Mouse (Mus musculus) lung, embryonic 16.5 days (tissue): Measurements from ENCODE around the gene Rora. TPM values are rescaled to one million over a fixed set of nuclear protein-coding genes. Genes with fewer than 3 reads are reported as not detected.

Source experiments
- ATAC-seq: fragments of 200-750 bp; cut with Nextera tagmentation; 2 replicates; pipeline ENCODE4 v1.8.0; 2017; ENCODE audit warnings: low read depth, mild to moderate bottlenecking, moderate library complexity
- H3K27ac ChIP-seq: fragments of 300-500 bp; sonication (generic); 2 replicates; pipeline ENCODE4 v1.5.1; 2014; ENCODE audit warnings: mild to moderate bottlenecking, control low read depth, low read length
- H3K27me3 ChIP-seq: fragments of 300-500 bp; sonication (generic); 2 replicates; pipeline ENCODE4 v1.6.1; 2014; ENCODE audit warnings: low read depth, low read length, mixed read lengths; ENCODE audit not compliant: control insufficient read depth, insufficient read depth
- H3K36me3 ChIP-seq: fragments of 300-500 bp; sonication (generic); 2 replicates; pipeline ENCODE4 v1.6.1; 2014; ENCODE audit warnings: low read length; ENCODE audit not compliant: control insufficient read depth, insufficient read depth
- H3K4me1 ChIP-seq: fragments of 300-500 bp; sonication (generic); replicated peaks from 2 replicates; pipeline ENCODE4 v1.6.1; 2014; ENCODE audit warnings: low read length, mixed read lengths; ENCODE audit not compliant: control insufficient read depth, insufficient read depth
- H3K4me2 ChIP-seq: fragments of 300-500 bp; sonication (generic); 2 replicates; pipeline ENCODE4 v1.6.1; 2014; ENCODE audit warnings: low read depth, low read length, control low read depth
- H3K4me3 ChIP-seq: fragments of 300-500 bp; sonication (generic); 2 replicates; pipeline ENCODE4 v1.5.1; 2014; ENCODE audit warnings: mild to moderate bottlenecking, low read length, control low read depth
- H3K9ac ChIP-seq: fragments of 300-500 bp; sonication (generic); 2 replicates; pipeline ENCODE4 v1.6.1; 2014; ENCODE audit warnings: low read length, control low read depth
- H3K9me3 ChIP-seq: fragments of 300-500 bp; sonication (generic); 2 replicates; pipeline ENCODE4 v1.6.1; 2016; ENCODE audit warnings: low read length; ENCODE audit not compliant: control insufficient read depth
- WGBS: fragments of 180-500 bp; shearing (Covaris S2); extraction: QIAGEN DNeasy Blood & Tissue Kit; methylation state at CpG from one replicate; pipeline ENCODE4 v1.1.7; 2014; 5-methylcytosine and 5-hydroxymethylcytosine counted together
- polyA plus RNA-seq: library from polyadenylated mRNA; unstranded; fragments of >200 nt; fragmentation: Nextera tagmentation; extraction: Ambion mirVana; gene quantifications from 2 replicates; pipeline ENCODE4 v1.2.1, GENCODE M21; 2015

Gene Rora
- polyA plus RNA-seq, 1 experiment from 2014 or later = 8.4 TPM

DNA sequence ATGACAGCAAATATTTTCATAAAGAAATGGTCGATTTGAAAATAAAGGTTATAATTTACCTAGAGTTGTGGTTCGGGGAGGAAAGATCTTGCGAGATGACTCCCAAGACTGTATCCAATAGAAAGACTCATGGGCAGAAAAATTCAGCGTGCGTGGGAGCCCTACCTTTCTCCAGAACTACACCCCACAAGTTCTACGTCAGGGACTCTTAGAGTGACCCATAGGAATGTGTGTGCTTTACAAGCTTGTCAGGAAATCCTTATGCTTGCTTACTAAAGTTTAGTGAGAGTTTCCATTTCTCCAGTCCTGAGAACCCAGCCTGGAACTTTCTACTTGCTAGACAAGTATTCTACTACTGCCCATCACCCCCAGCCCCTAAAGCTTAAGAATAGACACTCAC lies 474.7 kb downstream of the Rora start:
- H3K9me3 ChIP-seq = no peaks in the 10 kb centered on the region
- H3K9ac ChIP-seq = no peak overlapping the region
- H3K4me1 ChIP-seq = peaks cover 12% of the 10 kb centered on the region
- 76% methylated on average over 6 of the region's 6 CpGs for WGBS
- peak overlapping the region; percentile 17; the same call in 1 of the 2 replicates for H3K27ac ChIP-seq
- H3K27me3 ChIP-seq = no peaks in the 10 kb centered on the region
- no peak for ATAC-seq
- no peaks in the 10 kb centered on the region for H3K36me3 ChIP-seq
- H3K4me2 ChIP-seq = no peak overlapping the region
- no peak overlapping the region for H3K4me3 ChIP-seq

DNA sequence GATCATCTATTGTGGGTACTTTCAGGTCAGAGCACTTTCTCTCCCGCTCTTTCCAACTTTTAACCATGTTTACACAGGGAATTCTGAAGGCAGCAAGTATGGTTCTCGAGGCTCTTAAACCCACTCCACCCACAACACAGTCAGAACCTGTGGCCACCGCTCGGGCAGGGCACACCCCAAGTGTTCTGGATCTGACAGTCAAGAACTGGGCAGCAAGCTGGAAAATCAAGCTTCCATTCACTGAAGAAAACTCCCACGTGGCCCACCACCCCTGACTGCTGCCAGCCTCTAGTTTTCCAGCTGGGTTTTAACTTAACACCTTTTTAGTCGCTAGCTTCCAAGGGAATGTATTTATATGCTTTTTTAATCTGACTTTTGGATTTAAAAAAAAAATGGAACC lies 479.4 kb downstream of the Rora start:
- Histone ChIP-seq H3K4me2 (no peak overlapping the region), H3K9me3 (no peaks in the 10 kb centered on the region), H3K4me3 (no peak overlapping the region), H3K4me1 (peaks cover 17% of the 10 kb centered on the region), H3K9ac (no peak overlapping the region), H3K36me3 (no peaks in the 10 kb centered on the region), H3K27me3 (no peaks in the 10 kb centered on the region), H3K27ac (peak overlapping the region; percentile 53)
- peak; percentile 55; the same call in 1 of the 2 replicates for ATAC-seq
- 30% methylated on average over 6 of the region's 6 CpGs for whole genome bisulfite sequencing

DNA sequence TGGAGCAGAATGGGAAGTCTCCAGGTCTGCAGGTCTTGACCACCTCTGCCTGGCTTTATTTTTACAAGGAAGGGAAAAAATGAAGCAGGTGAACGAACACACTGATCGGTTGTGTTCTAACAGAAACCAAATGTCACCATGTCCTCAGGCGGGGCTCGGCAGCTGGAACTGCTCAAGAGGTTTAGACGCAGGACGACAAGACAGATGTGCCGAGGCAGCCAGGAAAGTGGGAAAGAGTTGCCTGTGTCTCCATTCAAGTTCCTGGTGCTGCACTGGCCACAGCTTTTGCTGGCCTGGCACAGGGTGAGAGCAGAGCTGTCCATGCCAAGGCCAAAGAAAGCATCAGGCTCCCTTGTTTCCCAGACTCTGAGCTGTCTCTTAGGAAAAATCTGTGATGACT lies 480.1 kb downstream of the Rora start:
- 26% methylated on average over 7 of the region's 7 CpGs for WGBS
- Histone ChIP-seq H3K36me3 (no peaks in the 10 kb centered on the region), H3K27me3 (no peaks in the 10 kb centered on the region), H3K4me2 (no peak overlapping the region; the same call in 1 of the 2 replicates), H3K9ac (no peak overlapping the region), H3K4me3 (no peak overlapping the region), H3K27ac (peak overlapping the region; percentile 53), H3K4me1 (peaks cover 17% of the 10 kb centered on the region), H3K9me3 (no peaks in the 10 kb centered on the region)
- peak; percentile 66 for ATAC-seq

DNA sequence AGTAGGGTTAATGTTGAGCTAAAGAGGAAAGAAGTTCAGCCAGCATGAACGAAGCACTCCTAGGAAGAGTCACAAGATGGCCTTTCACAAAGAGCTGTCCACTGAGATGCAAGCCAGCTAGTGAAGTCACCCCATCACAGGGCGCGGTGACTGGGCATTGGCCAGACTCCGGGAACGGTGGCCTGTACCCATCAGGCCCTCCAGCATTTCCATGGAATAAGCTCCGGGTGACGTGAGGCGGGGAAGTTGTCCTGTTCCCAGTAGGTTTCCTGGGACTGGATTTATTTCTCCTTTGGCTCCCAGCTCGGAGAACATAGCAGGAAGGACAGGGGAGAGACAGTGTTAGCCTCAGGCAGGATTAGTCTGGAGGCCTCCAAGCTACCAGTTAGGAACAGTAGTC lies 481.0 kb downstream of the Rora start:
- H3K27me3 ChIP-seq = no peaks in the 10 kb centered on the region
- no peak overlapping the region for H3K4me2 ChIP-seq
- no peaks in the 10 kb centered on the region for H3K36me3 ChIP-seq
- H3K27ac ChIP-seq = 0 out of 2 replicates have a peak overlapping the region, but pooled peaks have one; percentile 23
- no peak overlapping the region for H3K4me3 ChIP-seq
- H3K4me1 ChIP-seq = peaks cover 17% of the 10 kb centered on the region
- ATAC-seq = no peak
- 81% methylated on average over 9 of the region's 9 CpGs for WGBS
- H3K9ac ChIP-seq = no peak overlapping the region
- no peaks in the 10 kb centered on the region for H3K9me3 ChIP-seq

DNA sequence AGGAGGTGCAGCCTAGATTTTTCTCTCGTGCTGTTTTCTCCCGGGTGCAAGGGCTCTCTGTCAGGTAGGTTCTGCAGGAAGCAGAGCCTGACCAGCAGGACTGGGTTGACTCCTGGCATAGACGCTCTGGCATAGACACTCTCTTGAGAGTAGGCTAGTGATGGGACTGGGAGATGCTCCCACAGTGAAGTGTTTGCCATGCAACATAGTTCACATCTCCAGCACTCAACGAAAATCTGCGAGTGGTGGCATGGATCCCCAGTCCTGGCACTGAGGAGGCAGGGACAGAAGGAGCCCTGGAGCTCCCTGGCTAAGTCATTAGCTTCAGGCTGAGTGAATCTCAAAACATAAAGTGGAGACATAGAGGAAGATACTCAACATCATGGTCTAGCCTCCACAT lies 483.2 kb downstream of the Rora start:
- Histone ChIP-seq H3K4me3 (no peak overlapping the region), H3K27ac (no peak overlapping the region), H3K4me2 (no peak overlapping the region), H3K27me3 (no peaks in the 10 kb centered on the region), H3K4me1 (peaks cover 21% of the 10 kb centered on the region), H3K9ac (no peak overlapping the region), H3K9me3 (no peaks in the 10 kb centered on the region), H3K36me3 (no peaks in the 10 kb centered on the region)
- WGBS = 79% methylated on average over 5 of the region's 5 CpGs
- no peak for ATAC-seq

DNA sequence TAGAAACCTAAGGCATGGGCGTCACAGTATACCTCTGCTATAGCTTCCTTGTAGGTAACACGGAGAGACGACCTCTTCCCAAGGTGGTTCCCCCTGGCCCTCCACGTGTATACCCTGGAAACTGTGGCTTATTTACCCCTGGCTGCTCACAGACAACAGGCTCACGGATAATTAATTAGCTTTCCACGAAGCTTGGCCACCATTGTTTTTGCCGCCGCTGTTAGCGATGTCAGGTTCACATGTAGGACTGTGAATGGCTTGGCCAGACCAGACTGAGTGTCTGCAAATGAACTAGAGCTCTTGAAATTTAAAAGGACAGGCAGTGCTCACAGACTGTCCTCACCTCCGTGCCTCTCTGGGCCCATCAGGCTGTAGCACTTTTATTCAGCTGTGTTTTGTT lies 483.8 kb downstream of the Rora start:
- Histone ChIP-seq H3K27ac (no peak overlapping the region), H3K9ac (no peak overlapping the region), H3K4me3 (no peak overlapping the region), H3K9me3 (no peaks in the 10 kb centered on the region), H3K36me3 (no peaks in the 10 kb centered on the region), H3K4me1 (peaks cover 21% of the 10 kb centered on the region), H3K4me2 (no peak overlapping the region), H3K27me3 (no peaks in the 10 kb centered on the region)
- 65% methylated on average over 10 of the region's 10 CpGs for WGBS
- no peak for ATAC-seq

DNA sequence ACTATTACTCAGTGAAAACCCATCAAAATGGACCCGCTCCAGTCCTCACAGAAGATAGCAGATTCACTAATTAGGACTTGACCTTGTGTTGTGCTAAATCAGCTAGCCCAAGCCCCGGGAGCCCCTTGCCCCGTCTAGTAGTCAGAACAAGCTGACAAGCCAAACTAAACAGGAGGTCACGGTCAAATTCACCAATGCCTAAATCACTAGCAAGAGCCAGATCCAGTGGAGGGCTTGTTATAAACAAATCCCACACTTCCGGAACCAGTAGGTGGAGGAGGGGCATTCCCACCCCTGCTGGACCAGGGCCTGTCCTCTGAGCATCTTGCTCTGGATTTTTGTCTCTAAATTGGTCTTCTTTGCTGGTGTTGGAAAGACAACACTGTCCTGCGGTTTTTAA lies 486.6 kb downstream of the Rora start:
- ATAC-seq = peak; percentile 57; the same call in 1 of the 2 replicates
- WGBS = 39% methylated on average over 6 of the region's 6 CpGs

DNA sequence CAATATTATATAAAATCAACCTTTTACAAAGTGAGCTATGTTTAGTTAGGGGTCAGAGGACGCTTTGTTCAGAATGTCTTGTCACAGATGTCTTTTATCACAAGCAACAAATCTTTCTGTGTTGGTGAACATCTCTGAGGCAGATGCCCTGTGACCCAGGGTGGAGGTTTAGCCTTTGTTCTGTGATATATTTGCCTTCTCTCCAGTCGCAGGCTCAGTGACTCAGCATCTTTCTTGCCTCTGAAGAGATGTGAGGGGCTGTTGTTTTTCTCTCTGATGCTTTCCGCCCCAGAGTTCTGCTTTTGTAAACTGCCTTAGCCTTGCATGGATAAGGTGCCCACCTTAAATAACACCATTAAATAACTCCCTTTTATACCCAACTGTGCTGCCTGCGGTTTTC lies 488.3 kb downstream of the Rora start:
- no peak overlapping the region for H3K27ac ChIP-seq

More for the DNA sequence above, 486.6 kb downstream of the Rora start:
- Histone ChIP-seq H3K27ac (no peak overlapping the region), H3K4me1 (peaks cover 3% of the 10 kb centered on the region; the same call in 1 of the 2 replicates), H3K9ac (no peak overlapping the region), H3K9me3 (no peaks in the 10 kb centered on the region), H3K4me2 (no peak overlapping the region), H3K36me3 (no peaks in the 10 kb centered on the region), H3K27me3 (no peaks in the 10 kb centered on the region), H3K4me3 (no peak overlapping the region)

DNA sequence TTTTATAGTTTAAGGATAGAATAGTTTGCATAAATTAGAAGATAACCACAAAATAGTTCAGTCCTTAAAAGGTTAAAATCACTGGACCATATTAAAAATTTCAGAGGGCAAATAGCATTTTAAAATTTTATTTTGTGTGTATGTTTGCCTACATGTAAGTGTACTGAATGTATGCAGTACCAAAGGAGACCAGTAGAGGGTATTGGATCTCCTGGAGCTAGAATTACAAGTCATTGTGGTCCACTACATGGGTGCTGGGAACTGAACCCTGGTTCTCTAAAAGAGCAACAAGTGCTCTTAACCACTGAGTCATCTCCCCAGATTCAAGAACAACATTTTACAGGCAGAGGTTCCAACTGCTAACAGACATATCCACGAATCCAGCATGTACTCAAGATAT lies 493.4 kb downstream of the Rora start:
- Histone ChIP-seq H3K27ac (no peak overlapping the region), H3K9me3 (no peaks in the 10 kb centered on the region; the same call in 1 of the 2 replicates), H3K9ac (no peak overlapping the region), H3K36me3 (no peaks in the 10 kb centered on the region), H3K4me1 (peaks cover 6% of the 10 kb centered on the region; the same call in 1 of the 2 replicates), H3K4me3 (no peak overlapping the region), H3K4me2 (no peak overlapping the region), H3K27me3 (no peaks in the 10 kb centered on the region)
- no peak for ATAC-seq
- WGBS = 79% methylated on average over 1 of the region's 1 CpGs

More for the DNA sequence above, 488.3 kb downstream of the Rora start:
- Histone ChIP-seq H3K4me1 (peaks cover 3% of the 10 kb centered on the region; the same call in 1 of the 2 replicates), H3K4me2 (no peak overlapping the region), H3K9ac (no peak overlapping the region), H3K9me3 (no peaks in the 10 kb centered on the region), H3K36me3 (no peaks in the 10 kb centered on the region), H3K4me3 (no peak overlapping the region), H3K27me3 (no peaks in the 10 kb centered on the region)
- WGBS = 60% methylated on average over 4 of the region's 4 CpGs
- no peak for ATAC-seq

DNA sequence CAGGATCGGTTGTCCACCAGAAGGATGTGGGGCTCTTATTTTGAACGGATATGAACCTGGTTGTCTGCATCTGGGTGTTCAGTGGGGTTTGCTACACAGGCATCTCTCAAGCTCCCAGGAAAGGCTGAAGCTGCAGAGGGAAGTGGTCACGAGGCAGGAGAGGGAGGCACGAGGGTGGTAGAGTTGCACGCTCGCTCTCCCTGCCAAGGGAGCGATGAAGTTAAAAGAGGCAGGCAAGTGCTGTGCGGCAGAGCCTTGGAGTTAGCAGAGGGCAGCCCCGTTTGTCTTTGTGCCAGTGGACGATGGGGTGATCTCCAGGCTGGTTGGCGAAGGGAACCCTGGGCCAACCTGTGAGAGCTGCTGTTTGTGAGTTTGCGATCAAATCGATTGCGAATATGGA lies 496.6 kb downstream of the Rora start:
- Histone ChIP-seq H3K4me3 (no peak overlapping the region), H3K9me3 (no peaks in the 10 kb centered on the region; the same call in 1 of the 2 replicates), H3K36me3 (no peaks in the 10 kb centered on the region), H3K4me2 (no peak overlapping the region), H3K9ac (no peak overlapping the region), H3K27me3 (no peaks in the 10 kb centered on the region), H3K4me1 (peaks cover 9% of the 10 kb centered on the region; the same call in 1 of the 2 replicates), H3K27ac (no peak overlapping the region)
- 0 out of 2 replicates have a peak, but pooled peaks have one; percentile 12 for ATAC-seq
- 53% methylated on average over 14 of the region's 14 CpGs for WGBS
